Mouse (Mus musculus) naive thymus-derived CD4-positive, alpha-beta T cell, adult 2 months (primary cell): Measurements from ENCODE around the gene Atf7ip.

Experiments
- DNase-seq: peaks from one replicate; pipeline ENCODE4 v3.0.0-alpha.2; 2011; ENCODE audit warnings: low read depth

Gene Atf7ip

DNA sequence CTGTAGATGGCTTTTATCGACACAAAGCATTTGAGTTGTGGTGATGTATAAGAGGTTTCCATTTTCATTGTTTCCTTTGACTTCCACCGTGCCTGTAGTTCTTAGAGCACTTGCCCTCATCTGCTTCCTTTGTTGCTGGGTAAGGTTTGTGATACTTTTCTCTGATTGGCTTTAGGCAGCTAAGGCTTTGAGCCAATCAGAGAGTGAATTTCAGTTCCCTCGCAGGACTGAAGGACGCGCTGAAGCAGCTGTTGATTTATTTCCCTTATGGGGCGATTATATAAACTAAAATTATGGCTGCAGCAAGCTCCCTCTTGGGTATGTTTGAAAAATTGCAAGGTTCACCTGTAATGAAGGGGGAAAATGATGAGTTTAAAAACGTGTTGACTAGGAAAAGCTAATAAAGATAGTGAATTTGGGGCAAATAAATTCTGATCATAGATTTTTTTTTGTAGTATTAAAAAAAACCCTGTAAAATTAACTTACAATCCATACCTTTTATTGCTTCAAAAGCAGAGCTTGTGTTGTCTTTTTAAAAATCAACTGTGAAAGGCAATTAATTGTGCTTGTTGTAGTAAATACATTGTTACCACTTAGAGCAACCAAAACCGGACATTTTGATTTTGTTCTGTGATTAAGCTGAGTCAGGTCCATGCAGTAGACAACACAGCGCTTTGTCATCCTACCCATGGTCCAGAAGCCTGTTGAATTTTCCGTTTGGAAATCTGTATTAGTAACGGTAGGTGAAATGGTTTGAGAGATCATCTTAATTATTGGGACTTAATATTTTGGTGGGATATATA is 48.0 kb downstream of the Atf7ip start:
- peak; percentile 88 for DNase-seq

DNA sequence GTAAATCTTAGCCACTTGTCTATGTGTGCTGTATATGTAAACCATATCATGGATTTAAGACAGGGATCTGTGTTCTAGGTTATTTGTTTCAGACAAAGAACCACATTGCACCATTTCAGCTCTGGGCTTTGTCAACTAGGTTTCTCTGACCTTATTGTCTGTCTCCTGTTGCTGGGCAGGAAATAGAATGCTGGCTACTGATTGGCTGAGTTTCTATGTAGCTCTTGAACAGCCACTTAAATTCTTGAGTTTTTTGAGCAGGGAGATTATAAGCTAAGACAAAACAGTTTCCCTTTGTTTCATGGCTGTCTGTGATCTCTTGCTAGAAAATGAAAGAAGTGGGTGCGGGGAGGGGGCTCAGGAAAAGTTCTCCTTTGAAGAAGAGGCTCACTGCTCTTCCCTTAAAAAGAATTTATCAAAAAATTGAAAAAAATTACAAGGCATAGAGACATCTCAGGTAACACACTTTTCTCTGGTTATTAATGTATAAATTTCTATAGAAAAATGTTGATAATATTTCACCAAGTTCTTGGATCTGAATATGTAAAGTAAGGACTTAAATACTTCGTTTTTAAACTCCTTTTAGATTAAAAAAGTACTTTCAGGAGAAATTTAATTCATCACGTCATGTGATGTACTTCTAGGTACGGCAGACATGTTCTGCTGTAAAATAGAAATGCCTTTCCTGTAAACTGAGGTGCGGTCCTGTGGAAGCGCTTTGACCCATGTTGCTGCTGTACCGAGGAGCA is 49.0 kb downstream of the Atf7ip start:
- DNase-seq: peak; percentile 85

DNA sequence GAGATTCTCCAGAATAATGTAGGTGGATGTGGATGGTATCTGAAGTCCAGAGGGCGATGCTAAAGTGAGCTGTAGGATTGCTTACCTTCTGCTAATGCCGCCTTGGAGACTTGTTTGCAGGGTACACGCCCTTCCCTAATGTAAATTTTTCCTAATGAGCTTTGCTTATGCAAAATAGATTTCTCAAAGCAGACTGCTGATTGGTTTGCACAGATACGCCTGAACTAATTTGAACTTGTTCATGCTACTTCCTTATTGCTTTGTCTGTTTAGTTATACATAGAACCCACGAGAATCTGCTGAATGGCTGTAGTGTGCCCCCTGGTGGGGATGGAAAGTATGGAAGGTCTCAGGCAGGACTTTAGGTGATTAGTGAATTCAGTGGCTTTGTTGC is 49.6 kb downstream of the Atf7ip start:
- peak; percentile 91 for DNase-seq

DNA sequence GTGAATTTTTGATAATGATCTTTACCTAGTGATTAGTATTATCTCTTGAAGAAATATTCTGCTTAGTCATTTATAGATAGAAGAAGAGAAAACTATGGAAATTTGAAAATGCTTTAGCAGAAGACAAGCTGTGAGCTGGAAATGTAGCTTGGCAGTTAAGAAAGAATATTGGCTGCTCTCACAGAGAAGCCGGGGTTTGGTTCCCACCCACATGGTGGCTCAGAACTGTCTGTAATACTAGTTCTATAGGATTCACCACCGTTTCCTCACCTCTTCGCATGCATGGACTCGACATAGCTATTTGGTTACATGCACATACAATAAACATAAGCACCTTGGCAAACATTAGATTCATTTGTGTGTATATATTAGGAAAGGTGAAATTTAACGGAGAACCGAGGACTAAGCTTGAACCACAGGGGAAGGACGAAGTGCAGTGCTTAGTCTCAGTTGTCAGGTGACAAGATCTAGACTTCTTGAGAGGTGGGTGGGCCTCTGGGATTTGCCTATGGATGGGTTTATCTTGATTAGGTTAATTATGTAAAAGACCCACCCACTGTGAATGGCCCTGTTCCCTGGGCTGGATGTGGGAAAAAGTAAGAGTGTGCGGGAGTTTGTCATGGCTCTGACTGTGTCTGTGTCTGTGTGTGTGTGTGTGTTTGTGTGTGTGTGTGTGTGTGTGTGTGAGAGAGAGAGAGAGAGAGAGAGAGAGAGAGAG is 52.5 kb downstream of the Atf7ip start:
- no peak for DNase-seq

DNA sequence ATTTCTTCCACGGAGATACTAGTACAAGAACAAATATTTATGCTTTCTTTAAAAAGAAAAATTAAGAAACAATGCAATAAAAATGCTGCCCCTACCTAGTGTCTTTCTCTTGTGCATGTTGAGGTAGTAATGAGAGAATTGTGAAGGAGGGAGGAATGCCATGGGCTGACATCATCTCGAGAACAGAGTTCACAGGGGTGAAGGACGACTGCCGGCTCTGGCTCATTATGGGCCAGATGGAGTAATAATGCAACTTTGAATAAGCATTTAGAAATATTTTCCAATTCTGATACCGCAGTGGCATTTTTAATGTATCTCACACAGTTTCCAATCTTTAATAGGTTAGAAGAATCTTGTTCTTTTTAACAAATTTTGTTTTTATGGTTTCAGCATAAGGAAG is 60.0 kb downstream of the Atf7ip start:
- DNase-seq: no peak

DNA sequence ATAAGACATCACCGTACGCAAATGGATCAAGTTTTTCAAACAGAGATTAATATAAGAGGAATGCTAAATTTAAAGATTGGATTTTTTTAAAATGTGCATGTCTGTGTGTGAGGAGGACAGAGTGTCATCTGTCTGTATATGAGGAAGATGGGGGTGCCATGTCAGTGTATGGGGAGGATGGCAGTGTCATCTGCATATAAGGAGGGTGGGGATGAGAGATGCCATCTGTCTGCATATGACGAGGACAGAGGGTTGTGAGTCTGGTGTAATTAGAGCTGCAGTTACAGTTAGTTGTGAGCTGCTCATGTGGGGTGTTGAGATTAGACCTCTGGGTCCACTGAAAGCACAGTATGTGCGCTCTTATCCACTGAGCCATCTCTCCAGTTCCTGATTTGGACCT is 84.8 kb downstream of the Atf7ip start:
- DNase-seq: no peak

DNA sequence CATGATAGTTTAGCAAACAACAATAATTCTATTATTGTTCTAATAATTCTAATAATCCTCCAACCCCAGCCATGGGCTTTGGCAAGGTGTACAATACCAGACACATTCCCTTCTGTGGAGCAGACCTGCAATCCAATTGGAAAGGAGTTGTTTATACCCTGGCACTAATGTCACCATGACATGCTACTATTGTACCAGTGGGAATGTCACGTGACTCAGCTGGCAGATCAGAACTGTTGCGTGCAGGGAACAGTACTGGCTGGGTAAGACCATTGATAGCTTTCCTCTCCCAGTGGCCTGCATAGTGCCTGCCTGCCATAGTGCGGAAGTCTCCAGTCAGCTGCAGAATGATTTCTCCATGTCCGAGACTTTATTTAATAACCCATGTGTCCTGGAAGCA is 88.6 kb downstream of the Atf7ip start:
- no peak for DNase-seq

DNA sequence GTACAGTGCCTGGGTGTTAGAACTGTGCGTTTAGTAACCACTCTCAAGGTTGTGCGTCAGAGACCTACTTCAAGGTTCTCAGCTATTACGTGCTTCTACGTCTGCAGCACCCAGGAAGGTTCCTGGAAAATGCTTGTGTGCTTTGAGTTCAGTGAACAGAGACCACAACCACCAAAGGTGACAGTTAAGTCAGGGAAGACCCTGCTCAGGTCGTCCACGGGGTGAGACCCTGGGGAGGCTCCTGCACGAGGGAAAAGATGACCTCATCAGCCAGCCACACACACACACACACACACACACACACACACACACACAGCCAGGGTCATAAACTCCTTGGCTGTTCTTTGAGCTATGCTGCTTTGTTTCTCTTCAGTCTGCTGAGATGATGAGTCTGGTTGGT is 96.6 kb downstream of the Atf7ip start:
- DNase-seq: no peak

DNA sequence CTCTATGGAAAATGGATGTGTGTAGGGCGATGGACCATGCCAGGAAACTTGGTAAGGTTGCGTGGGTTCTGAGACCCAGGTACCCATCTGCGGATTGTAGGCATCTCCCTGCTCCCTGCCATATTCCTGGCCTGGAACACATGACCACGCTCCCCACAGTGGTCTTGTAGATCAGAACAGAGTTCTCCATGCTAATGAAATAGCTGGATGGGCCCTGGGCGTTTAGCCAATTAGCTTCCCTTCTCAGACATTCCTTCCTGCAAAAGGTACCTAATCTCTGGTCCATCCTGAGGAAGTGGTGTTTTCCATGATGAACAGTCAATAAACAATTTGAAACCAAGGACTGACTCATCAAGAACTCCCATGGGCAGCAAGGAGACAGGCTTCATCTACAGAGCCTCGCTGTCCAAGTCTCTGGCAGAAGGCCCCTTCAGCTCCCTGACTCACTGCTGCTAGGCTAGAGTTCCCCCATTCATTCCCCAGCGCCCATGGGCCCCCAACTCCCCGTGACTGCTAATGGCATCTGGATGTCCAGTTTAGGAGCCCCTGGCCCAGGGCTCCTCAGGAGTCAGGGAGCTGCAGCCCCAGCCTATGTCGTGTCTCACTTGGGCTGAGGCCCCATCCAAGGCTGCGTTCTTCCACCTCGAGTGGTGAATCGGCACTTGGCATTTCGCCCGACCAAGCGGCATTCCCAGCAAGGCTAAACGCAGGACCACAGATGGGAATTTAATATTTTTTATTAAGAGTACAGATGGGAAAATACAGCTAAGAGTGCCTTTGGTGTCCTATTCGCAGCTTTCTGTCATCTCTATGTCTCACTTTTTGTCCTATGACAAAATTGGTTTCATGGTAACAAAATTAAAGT is 105.6 kb downstream of the Atf7ip start:
- DNase-seq: no peak

DNA sequence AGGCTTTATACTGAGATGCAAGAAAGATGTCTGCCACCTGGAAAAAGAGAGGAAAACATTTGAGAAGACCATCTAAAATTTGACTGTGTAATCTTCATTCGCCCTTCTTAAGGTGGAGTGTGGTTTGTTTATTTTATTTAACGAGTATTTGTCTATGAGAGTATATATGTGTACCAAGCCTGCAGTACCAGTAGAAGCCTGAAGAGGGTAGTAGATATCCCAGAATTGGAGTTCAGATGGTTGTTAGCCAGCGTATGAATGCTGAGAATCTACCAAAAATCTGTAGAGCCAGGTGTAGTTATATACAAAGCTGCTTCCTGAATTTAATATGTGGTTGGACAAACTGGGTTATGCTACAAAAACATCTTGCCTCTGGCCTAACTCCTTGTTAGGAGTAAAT is 106.3 kb downstream of the Atf7ip start:
- DNase-seq: peak; percentile 42

DNA sequence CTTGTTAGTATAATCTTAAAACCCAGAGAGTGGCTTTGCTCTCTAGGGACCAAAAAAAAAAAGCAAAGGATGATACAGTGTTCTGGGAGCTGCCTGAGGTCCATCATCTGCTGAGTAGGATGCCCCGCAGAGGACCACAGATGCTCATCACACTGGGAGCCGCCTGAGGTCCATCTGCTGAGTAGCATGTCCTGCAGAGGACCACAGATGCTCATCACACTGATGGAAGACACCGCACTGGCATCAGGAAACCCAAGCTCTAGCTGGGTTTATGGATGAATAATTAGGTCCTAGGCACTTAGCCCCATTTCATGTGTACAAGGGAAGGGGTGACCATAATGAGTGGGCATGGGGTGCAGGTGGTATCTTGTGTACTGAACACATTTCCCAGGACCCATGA is 108.2 kb downstream of the Atf7ip start:
- DNase-seq: no peak

DNA sequence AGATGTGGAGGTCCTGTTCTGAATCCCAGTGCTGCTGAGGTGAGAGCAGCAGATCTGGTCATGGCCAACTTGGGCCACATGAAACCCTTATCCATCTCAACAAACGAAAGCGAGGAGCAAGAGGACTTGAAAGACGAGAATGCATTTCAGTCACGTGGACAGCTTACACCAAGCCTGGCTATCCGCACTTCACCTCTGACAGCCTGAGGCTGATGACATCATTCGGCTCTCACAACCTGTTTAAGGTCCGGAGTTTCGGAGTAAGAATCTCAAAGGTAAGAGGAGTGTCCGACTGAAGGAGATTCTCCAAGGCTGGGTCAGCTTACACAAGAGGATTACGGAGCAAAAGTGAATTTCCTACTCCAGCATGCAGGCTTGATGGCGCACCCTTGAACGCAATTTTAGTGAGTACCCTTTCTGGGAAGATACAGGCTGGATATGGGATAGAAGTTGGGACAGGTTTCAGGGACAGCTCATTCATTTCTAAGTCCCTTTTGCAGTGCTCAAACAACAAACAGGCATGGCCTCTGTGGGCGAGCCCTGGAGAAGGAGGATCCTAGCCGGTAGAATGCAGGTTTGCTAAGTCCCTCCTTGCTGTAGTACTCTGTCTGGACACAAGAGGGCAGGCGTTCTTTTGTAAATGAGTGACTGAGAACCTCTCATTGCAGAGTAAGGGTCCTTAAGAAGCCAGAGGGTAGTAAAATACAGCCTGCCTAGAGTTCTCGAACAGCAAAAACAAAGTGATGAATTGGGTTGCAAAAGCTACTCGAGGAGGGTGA is 114.6 kb downstream of the Atf7ip start:
- DNase-seq: peak; percentile 88

DNA sequence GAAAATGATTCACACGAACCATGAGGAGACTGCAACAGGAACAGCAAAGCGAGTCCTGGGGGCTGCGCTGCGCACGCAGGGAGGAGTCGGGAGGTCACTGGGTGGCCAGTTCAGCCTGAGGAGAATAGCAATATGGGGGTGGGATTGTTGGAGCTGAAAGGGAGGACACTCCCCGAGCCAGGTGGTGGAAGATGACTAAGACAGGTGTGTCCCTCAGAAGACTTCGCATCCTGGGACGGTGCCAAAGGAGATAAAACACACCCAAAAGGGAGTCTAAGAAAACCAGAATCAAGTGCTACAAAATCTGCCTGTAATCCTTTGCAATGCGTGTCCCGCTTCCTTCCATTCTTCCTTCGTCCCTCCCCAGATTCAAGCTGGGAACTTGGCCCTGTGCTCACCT is 119.5 kb downstream of the Atf7ip start:
- DNase-seq: no peak

DNA sequence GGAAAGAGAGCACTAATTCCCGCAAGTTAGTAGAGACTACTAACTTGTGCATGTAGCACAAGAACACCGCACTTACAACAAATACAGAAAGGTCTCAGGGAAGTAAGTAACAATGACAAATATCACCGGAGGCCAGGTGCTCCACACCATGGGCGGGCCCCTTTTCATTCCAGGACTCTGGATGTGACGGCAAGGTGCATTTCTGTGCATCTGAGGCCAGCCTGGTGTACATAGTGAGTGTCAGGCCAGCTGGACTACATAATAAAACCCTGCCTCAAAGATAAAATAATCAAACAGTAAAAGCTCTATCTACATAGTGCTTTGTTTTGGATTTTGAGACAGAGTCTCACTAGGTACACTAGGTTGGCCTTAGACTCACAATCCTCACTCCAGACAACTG is 123.7 kb downstream of the Atf7ip start:
- DNase-seq: no peak

DNA sequence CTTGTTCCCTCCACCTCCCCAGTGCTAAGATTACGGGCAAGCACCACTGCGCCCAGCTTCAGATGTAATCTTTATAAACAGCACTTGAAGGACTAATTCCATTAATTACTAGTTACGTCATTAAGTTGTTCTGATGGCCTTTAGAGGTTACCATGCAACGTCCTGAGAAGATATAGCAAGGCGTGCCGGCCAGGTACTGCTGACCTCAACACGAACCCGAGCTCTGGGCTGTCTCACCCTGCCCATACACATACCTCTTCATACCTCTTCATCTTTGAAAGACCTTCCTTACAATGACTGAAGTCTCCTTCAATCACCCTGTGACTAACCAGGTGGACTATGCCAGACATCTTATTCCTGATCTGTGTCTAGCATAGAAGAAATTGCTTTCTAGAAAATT is 125.6 kb downstream of the Atf7ip start:
- no peak for DNase-seq

DNA sequence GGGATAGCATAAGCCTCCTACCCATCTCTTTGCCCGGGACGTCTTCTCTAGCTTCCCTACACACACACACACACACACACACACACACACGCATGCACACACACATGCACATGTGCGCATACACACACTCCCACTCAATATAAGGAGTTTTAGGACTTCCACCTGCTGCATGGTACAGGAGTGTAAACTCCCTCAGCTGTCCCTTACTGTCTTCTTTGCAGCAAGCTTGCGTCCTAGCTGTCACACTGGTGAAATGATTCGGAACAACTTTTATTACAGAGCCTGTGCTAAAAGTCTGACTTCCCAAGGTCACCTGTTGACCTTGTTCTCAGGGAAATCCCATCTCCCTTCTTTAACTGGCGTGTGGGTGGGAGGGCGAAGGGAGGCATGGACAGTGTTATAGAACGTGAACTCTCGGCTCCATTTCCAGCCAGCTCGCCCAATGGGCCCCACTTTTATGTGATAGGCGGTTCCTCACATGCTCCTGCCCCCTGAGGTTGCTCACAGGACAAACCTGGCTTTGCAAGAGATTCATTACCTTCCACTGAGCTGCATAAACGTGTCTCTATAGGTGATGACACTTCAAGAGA is 126.1 kb downstream of the Atf7ip start:
- no peak for DNase-seq

DNA sequence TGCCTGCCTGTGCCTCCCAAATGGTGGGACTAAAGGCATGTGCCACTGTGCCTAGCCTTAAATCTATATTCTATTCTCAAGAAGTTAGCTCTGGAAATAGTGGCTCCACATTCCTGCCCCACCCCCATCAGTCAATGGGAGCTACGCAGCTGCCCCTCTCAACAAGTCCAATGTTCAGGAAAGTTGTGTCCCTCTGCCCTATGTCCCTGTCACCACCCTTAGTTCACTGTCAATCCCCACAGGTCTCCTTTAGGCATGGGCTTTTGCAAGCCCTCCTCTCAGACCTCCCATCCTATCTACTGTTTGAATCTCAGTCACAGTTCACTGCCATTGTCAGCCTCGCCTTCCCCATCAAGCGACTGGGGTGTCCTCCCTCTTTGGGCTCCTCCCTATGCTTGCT is 127.2 kb downstream of the Atf7ip start:
- DNase-seq: no peak

DNA sequence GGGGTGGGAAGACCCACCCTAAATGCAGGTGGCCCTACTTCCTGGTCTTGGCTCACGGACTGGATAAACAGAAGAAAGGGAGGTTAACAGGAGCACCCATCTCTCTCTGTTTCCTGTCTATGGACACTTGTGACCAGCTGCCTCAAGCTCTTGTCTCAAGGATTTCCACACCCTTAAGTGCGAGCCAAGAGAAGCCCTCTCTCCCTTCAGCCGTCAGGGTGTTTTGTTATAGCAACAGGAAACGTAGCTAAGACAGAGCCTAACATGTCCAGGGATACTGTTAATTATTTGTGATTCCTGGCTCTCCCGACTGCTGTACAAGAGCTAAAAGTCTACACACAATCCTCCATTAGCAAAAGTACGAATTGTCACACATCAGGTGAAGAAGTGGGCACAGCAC is 127.8 kb downstream of the Atf7ip start:
- DNase-seq: no peak

DNA sequence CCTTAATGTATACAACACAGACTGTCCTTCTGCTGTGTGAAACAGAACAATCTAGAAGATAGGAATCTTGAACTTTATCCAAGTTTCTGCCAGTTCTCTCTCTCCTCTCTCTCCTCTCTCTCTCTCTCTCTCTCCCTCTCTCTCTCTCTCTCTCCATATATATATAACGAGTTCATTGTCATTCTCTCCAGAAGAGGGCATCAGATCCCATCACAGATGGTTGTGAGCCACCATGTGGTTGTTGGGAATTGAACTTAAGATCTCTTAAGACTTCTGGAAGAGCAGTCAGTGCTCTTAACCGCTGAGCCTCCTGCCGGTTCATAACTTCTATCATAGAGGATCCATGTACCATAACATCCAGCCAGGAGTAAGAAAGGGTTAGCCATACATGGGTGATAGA is 129.0 kb downstream of the Atf7ip start:
- DNase-seq: no peak

DNA sequence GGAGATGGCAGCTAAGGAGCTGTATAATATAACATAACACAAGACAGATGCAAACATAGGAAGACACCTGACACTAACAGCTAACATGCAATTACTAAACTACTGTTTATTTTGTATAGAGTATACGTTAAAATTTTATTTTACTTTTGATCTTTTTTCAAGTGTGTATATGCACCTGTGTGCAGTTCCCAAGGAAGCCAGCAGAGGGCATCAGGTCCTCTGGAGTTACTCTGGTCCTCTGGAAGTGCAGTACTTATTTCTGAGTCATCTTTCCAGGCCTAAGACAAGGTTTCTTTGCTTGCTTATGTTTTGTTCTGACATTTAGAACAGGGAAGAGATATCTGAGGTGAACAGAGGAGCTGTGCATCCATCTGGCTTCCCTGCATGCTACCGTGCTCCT is 138.2 kb downstream of the Atf7ip start:
- DNase-seq: peak; percentile 27

DNA sequence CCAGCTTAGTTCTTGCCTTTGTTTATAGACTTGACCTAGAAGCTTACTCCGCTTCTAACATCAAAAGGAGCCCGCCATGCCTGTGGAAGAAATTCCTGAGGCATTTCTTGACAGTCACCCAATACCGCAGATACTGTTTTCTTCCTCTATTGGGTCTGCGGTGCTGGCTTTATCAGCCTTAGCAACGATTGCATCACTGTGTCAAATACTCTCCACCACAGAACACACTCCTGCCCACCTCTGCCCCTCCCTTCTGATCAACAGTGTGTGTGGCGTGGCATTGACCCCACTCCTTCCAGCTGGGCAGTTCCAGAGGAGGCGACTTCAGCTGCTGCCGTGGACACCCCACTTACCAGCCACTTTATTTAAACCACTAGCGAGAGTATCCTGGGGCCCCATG is 139.8 kb downstream of the Atf7ip start:
- no peak for DNase-seq
